Mouse (Mus musculus): Measurements from ENCODE around the gene Pcdh17.

Pcdh17 gene

DNA sequence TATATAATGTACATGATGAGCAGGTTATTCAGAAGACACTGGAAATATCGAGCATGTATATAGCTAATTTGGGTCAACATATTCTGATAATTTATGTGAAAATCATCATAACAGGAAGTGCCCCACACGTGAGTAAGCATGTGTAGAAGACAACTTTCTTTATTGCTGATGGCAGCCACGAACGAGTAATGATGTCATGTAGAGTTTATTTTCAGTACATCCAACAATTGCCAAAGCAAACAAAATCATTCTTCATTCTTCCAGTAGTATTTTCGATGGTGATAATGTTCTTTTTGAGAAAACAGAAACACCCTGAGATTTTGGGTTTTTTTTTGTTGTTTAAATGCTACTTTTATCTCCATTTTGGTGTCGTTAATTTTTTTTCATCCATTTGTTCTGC is 37.2 kb downstream of the Pcdh17 start:
- no peak for DNase-seq

DNA sequence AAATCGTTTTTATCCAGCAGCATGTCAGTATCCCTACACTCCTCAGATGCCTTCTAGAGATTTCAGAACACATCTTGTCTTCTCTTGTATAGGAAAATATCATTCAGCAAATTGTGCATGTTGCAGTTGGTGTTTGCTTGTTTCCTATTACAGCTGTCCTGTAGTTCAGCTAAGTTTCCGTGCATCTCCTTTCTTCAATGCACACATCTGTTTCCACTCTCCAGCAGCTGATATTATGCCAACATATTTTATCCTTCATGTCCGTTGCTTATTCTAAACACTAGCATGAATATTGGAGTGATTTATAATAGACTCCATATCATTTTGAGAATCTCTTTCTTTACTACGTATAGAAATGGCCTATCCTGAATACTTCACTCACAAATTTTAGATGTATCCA is 41.0 kb downstream of the Pcdh17 start:
- no peak for DNase-seq

DNA sequence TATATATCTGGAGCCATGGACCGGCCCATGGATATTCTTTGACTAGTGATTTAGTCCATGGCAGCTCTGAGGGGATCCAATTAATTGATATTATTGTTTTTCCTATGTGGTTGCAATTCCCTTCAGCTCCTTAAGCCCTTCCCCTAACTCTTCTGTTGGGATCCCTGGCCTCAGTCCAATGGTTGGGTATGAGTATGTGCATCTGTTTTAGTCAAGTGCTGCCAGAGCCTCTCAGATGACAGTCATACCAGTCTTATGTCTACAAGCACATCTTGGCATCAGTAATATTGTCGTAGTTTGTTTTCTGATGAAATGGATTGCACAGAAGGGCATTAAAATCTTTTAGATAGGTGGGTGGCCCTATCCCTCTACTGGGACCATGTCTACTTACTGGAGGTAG is 67.6 kb downstream of the Pcdh17 start:
- no peak for DNase-seq

DNA sequence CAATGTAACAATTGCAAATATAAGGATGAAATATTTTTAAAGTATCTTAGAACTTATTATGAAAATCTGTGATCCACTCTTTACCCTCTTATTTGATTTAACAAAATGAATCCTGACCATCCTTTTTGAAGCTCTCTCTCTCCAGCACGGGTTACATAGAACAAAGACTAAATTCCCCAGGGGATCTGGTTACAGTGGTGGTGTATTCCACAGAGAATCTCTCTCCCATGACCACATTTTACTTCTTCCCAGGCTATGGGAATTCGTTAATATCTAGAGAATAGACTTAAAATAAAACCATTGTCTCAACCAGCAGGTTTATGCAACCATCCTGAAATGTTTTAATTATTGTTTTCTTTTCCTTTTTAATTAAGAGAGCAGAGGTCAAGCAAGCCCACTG is 89.0 kb downstream of the Pcdh17 start:
- no peak for DNase-seq

DNA sequence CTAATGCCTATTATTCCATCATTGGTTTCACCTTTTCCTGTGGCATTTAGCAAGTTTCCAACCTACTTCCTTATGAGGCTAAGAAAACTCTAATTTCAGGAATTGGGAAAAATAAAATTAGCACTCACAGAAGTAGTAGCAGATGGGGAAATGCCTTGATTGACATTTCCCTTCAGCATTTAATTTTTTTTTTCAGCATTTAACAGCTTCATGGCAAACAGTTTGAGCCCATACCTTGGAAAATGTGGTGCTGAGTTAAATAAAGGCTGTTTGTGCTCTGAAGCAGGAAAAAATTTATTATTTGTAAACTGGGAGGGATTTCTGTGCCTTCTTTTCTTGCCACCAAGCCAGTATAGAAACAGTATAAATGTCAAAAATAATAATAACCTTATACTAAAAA is 91.9 kb downstream of the Pcdh17 start:
- no peak for DNase-seq

DNA sequence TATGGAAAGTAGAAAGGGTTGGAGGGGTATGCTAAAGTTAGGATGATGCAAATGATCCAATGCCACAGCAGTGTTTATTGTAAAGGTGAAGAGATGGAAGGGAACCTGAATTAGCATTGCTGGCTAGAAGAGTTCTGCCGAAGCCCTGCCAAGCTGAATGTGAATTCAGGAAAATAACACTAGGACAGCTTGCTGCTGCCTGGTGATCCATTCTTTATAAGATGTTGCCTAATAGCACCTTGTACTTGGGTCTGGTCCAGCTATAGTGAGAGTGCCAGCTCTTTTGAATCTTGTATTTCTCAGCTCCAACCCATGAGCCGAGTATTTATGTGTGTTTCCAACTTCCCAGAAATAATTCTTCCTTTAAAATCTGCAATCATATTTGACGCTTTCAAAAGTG is 98.5 kb downstream of the Pcdh17 start:
- DNase-seq, result no peak

DNA sequence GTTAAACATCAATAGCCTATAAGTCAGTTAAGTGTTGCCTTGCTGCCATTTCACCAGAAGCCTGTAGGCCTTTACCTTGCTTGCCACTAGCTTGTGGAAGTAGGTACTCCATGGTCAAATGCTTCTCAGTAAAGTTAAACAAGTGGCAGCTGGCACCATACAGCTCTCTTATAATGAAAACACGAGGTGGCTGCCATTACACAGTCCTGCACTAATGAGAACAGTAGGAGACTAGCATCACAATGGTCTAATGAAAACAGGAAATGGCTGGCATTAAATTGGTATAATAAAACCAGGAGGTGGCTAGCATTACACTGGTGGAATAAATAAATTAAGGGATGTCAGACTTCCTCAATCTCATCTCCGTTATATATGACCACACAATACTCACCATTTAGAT is 102.6 kb downstream of the Pcdh17 start:
- no peak for DNase-seq

DNA sequence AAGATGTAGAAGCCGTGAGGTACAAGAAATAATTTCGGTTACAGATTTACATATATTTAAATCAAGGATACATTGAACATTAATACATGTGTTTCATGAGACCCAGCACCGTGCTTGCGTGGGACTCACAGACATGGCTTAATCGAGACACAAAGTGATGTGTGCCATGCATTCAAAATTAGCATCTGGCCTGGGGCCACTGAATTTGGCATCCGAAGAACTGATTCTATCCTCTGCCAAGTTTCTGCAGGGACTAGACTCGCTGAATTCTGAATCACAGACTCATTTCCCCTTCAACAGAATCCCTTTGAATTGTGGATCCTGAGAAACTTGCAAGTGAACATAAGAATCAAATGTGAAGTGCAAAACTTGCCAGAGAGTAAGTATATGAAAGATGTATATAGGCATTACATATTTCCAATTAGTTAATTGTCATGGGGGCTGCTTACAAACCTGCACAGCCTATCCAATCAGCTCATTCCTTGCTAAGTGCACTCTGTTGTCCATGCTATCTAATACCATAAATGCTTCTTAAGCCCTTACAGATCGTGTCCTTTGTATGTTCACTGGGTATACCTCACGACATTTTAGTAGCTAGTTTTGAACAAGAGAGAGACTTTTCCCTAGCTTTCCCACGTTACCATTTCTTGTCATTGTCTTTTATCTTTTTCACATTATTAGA is 104.3 kb downstream of the Pcdh17 start:
- peak; percentile 3 for DNase-seq

DNA sequence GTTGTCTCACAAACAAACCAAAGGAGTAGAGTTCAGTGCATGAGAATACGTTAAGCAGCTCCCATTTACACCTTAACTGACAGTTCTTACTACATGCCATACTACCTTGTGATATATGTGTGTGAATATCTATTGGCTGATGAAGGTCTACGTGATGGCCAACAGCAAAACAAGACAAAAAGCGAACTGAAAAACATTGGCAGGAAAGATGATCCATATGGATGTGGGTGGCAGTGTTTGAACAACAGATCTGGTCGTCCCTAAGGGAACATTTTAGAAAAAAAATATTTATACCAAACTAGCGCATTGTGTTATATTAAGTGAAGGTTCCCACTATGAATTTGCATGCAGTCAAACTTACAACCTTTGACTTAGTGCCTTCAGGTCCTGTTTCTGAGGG is 108.2 kb downstream of the Pcdh17 start:
- DNase-seq, result no peak

DNA sequence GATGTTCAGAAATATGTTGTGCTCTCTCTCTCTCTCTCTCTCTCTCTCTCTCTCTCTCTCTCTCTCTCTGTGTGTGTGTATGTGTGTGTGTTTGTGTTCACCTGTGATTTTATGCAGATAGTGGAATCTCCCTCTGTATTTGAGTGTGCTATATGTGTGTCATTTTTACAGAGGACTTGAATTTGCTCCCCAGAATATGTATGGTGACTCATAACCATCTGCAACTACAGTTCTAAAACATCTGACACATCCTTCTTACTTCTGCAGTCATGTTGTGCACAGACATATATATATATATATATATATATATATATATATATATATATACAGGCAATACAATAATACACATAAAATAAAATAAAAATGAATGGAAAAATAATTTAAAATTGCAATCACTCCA is 127.7 kb downstream of the Pcdh17 start:
- DNase-seq, result no peak
